Mouse (Mus musculus) heart, embryonic 11.5 days (tissue): ENCODE data around the gene Ldlrad3. TPM values are rescaled to one million over a fixed set of nuclear protein-coding genes. Genes with fewer than 3 reads are reported as not detected.
A peak's percentile ranks its signal among the peaks of the same experiment; 100 is the strongest.

Experiments used
- ATAC-seq: fragments of 200-750 bp; cut with Nextera tagmentation; replicated peaks from 2 replicates; pipeline ENCODE4 v1.8.0; 2017; ENCODE audit warnings: moderate library complexity; ENCODE audit not compliant: insufficient number of reproducible peaks, low FRiP score, low TSS enrichment
- H3K27ac ChIP-seq: fragments of 300-500 bp; sonication (generic); 2 replicates; pipeline ENCODE4 v1.5.1; 2014; ENCODE audit warnings: mild to moderate bottlenecking, low read depth, low read length
- H3K27me3 ChIP-seq: fragments of 300-500 bp; sonication (generic); 2 replicates; pipeline ENCODE4 v1.6.1; 2014; ENCODE audit warnings: mild to moderate bottlenecking, low read length, mixed read lengths; ENCODE audit not compliant: control insufficient read depth, insufficient read depth
- H3K36me3 ChIP-seq: fragments of 300-500 bp; sonication (generic); 2 replicates; pipeline ENCODE4 v1.6.1; 2014; ENCODE audit warnings: mild to moderate bottlenecking, low read length, moderate library complexity, mixed read lengths; ENCODE audit not compliant: control insufficient read depth, insufficient read depth
- H3K4me1 ChIP-seq: fragments of 300-500 bp; sonication (generic); 2 replicates; pipeline ENCODE4 v1.6.1; 2014; ENCODE audit warnings: low read length; ENCODE audit not compliant: control insufficient read depth, insufficient read depth
- H3K4me2 ChIP-seq: fragments of 300-500 bp; sonication (generic); 2 replicates; pipeline ENCODE4 v1.6.1; 2014; ENCODE audit warnings: mild to moderate bottlenecking, moderate library complexity
- H3K4me3 ChIP-seq: fragments of 300-500 bp; sonication (generic); 2 replicates; pipeline ENCODE4 v1.5.1; 2014; ENCODE audit warnings: low read depth, low read length
- H3K9ac ChIP-seq: fragments of 300-500 bp; sonication (generic); 2 replicates; pipeline ENCODE4 v1.6.1; 2014; ENCODE audit warnings: mild to moderate bottlenecking, low read depth, low read length, moderate library complexity
- H3K9me3 ChIP-seq: fragments of 300-500 bp; sonication (generic); replicated peaks from 2 replicates; pipeline ENCODE4 v1.6.1; 2016; ENCODE audit warnings: low read length; ENCODE audit not compliant: control insufficient read depth
- WGBS: fragments of 180-500 bp; shearing (Covaris S2); extraction: QIAGEN DNeasy Blood & Tissue Kit; methylation state at CpG from one replicate; pipeline ENCODE4 v1.1.7; 2014; ENCODE audit not compliant: insufficient replicate concordance; 5-methylcytosine and 5-hydroxymethylcytosine counted together
- polyA plus RNA-seq: library from polyadenylated mRNA; unstranded; fragments of >200 nt; fragmentation: Nextera tagmentation; extraction: Ambion mirVana; gene quantifications from 2 replicates; pipeline ENCODE4 v1.2.1, GENCODE M21; 2014

The Ldlrad3 gene
- polyA plus RNA-seq, 1 experiment from 2014 or later: 19.0 TPM

DNA sequence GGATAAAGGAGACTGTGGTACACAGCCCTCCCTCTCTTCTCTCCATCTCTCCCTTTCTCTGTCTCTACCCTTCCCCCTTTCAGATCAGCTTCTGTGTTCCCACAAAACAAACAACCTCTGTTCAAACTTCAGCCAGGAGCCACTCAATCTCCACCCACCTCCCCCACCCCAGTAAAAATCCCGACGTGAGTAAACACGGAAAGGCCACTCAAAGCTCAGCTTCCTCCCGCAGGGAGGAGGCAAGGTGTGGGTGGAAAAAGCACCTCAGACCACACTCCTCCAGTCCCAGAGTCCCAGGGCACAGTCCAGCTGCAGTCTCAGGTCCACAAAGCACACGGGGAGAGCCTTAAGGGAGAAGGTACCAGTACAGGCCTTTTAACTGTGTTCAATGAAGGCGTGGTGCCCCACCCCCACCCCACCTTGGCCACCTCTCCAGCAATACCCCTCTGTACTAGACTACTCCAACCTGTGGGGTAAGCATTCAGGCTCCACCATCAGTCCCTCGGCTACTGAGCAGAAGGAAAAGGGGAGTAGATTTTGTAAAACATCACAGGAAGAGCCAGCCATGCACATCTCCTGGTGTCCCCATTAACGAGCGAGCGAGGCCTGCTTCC is 53.1 kb downstream of the Ldlrad3 start:
- Histone ChIP-seq H3K9me3 (no peaks in the 10 kb centered on the region), H3K9ac (no peak overlapping the region), H3K27me3 (no peaks in the 10 kb centered on the region), H3K4me3 (no peak overlapping the region), H3K4me1 (peaks cover 3% of the 10 kb centered on the region), H3K36me3 (no peaks in the 10 kb centered on the region), H3K27ac (no peak overlapping the region), H3K4me2 (no peak overlapping the region)
- ATAC-seq: no peak
- WGBS: 49% methylated on average over 10 of the region's 10 CpGs

DNA sequence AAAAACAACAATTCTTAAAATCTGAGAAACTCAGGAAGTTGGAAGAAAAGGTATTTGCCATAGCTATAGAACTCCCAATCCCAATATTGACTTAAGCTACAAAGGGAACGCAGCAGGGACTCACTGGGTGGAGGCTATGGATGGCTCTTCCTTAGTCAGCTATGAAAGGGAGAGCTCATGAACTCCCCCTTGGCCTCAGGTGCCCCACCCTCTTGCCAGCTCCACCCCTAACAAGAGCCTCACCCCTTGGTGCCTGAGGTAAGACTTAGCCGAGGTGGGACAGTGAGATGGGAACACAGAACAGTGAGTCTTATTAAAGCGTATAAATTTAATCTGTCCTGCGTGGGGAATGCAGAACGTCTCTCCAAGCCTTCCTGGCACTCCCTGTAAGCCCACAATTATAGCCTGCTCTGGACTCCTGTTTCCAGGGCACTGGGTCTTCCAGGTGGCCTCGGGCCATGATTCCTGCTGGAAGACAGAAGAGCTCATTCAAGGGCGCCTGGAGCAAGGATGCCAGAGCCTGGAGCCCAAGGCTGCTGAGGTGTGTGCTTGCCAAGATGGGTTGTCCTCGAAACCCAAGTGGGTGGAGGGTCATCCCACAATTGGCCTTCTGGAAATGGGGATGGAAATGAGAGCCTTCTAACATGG is 55.9 kb downstream of the Ldlrad3 start:
- H3K9ac ChIP-seq: no peak overlapping the region
- peaks cover 8% of the 10 kb centered on the region for H3K4me1 ChIP-seq
- no peaks in the 10 kb centered on the region for H3K36me3 ChIP-seq
- H3K27ac ChIP-seq: no peak overlapping the region
- H3K4me3 ChIP-seq: no peak overlapping the region
- H3K4me2 ChIP-seq: no peak overlapping the region
- H3K9me3 ChIP-seq: no peaks in the 10 kb centered on the region
- no peaks in the 10 kb centered on the region for H3K27me3 ChIP-seq
- no peak for ATAC-seq
- WGBS: 88% methylated on average over 8 of the region's 8 CpGs

DNA sequence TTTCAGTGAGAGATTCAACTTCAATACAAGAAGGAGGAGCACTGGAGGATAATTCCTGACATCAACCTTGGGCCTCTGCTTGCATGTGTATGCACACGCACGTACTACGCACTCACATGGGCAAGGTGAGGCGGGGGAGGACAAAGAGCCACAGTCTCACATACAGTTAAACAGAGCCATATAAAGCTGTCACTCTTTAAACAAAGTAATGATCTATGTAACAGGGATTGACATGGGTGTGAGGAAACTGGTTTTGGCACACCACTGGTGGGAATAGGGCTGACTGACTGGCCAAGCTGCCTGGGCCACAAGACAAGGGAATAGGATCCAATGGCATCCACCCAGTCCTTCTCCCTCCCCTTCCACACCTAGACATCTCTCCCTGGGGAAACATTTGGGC is 57.0 kb downstream of the Ldlrad3 start:
- Histone ChIP-seq H3K27me3 (no peaks in the 10 kb centered on the region), H3K4me1 (peaks cover 11% of the 10 kb centered on the region), H3K27ac (no peak overlapping the region), H3K4me3 (no peak overlapping the region), H3K36me3 (no peaks in the 10 kb centered on the region), H3K9ac (no peak overlapping the region), H3K9me3 (no peaks in the 10 kb centered on the region), H3K4me2 (no peak overlapping the region)
- WGBS: 96% methylated on average over 4 of the region's 4 CpGs
- no peak for ATAC-seq

DNA sequence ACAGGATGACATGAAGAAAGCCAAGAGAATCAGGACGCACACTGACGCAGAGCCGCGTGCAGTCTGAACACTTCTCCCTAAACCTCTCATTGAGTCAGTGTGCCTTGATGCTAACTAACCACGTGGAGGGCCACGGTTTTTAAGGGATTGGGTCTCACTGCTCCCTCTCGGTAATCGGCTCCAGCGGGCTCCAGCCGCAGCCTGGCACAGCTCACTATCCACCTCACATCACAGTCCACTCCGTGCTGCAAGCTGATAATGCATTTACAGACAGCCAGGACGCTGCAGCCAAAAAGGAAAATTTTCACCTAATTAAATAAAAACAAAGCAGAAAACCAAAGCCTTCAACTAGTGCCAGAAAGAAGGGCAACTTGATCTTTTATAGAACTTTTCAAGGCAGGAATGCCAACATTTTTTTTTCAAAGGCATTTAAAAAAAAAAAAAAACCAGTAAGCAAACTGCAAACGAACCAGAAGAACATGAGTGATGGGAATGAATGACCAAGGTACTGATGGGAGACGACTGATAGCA is 57.6 kb downstream of the Ldlrad3 start:
- H3K9me3 ChIP-seq: no peaks in the 10 kb centered on the region
- peaks cover 11% of the 10 kb centered on the region for H3K4me1 ChIP-seq
- no peaks in the 10 kb centered on the region for H3K36me3 ChIP-seq
- no peak for ATAC-seq
- 58% methylated on average over 14 of the region's 14 CpGs for WGBS
- H3K4me2 ChIP-seq: no peak overlapping the region
- H3K9ac ChIP-seq: no peak overlapping the region
- H3K4me3 ChIP-seq: no peak overlapping the region
- H3K27me3 ChIP-seq: no peaks in the 10 kb centered on the region
- H3K27ac ChIP-seq: 0 out of 2 replicates have a peak overlapping the region, but pooled peaks have one; percentile 54

DNA sequence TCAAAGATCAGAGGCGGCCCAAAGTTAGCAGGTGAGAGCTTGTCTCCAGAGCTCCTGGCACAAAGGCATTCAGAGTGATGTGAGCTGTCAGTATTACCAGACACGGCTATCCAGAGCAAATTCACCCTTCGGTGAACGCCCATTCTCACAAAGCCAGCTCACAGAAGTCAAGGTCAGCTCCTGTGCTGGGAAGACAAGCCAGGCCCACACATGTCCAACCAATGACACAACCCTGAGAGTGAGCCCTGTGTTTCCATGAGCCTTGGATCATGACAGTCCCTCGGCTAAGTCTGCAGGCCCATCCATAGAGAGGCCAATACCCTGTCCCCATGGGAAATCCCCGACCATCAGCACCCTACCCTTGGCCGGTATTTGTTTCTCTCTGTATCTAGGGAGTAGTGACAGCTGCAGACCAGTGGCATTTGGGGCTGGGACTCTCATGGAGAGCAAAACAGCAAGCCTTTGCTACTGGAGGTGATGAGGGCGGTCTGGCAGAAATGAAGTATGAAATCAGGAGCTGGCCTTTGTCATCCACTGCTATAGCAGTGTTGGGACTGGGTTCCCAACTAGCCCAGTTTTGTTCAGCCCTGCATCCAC is 58.3 kb downstream of the Ldlrad3 start:
- ATAC-seq: no peak; the same call in 1 of the 2 replicates
- H3K9ac ChIP-seq: no peak overlapping the region
- WGBS: 51% methylated on average over 8 of the region's 8 CpGs

DNA sequence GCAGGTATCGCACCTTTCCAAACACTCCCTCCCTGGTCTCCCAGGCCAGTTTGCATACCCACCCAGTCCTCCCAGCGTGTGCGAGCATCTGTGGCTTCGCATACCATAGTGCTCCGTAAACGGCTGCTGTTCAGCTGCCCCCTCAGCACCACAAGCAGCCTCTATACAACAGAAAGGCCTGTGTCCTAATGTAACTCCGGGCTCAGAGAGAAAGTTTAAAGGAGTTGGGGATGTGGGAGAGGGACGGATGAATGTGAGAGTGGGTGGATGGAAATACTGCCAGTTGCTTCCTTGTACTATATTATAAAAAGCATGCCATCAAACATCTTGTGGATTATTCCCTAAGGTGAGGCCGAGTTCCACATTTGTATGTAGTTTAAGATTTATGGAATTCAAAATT is 59.0 kb downstream of the Ldlrad3 start:
- no peak overlapping the region for H3K4me2 ChIP-seq
- WGBS: 73% methylated on average over 9 of the region's 9 CpGs

More for the DNA sequence above, 58.3 kb downstream of the Ldlrad3 start:
- no peaks in the 10 kb centered on the region for H3K27me3 ChIP-seq
- H3K4me2 ChIP-seq: no peak overlapping the region
- peaks cover 11% of the 10 kb centered on the region for H3K4me1 ChIP-seq
- H3K27ac ChIP-seq: peak overlapping the region; percentile 54; the same call in 1 of the 2 replicates
- no peaks in the 10 kb centered on the region for H3K36me3 ChIP-seq
- no peak overlapping the region for H3K4me3 ChIP-seq
- no peaks in the 10 kb centered on the region for H3K9me3 ChIP-seq

DNA sequence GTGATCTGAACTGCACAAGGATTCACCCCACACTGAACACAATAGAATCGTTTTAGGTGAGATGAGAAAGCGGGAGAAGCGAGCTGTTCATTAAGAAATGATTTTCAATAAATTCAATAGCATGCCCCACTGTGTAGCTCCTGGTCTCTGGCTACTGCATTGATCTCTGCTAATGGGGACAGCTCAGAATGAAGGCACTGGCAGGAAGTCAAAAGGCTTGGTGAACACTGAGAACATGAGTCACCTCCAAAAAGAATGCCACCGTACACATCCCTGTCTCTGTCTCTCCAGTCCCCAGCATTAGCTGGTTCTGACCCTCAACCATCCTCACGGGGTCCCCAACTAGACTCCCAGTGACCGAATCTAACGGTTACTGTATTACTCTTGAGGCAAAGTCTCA is 60.1 kb downstream of the Ldlrad3 start:
- peaks cover 21% of the 10 kb centered on the region for H3K4me1 ChIP-seq
- WGBS: 89% methylated on average over 7 of the region's 7 CpGs
- ATAC-seq: no peak
- H3K36me3 ChIP-seq: no peaks in the 10 kb centered on the region
- H3K9me3 ChIP-seq: no peaks in the 10 kb centered on the region
- H3K4me3 ChIP-seq: no peak overlapping the region
- no peak overlapping the region for H3K9ac ChIP-seq
- no peak overlapping the region for H3K4me2 ChIP-seq
- H3K27ac ChIP-seq: no peak overlapping the region
- H3K27me3 ChIP-seq: no peaks in the 10 kb centered on the region

More for the DNA sequence above, 59.0 kb downstream of the Ldlrad3 start:
- Histone ChIP-seq H3K4me1 (peaks cover 12% of the 10 kb centered on the region), H3K27ac (no peak overlapping the region), H3K4me3 (no peak overlapping the region), H3K36me3 (no peaks in the 10 kb centered on the region), H3K9ac (no peak overlapping the region), H3K27me3 (no peaks in the 10 kb centered on the region), H3K9me3 (no peaks in the 10 kb centered on the region)
- no peak for ATAC-seq

DNA sequence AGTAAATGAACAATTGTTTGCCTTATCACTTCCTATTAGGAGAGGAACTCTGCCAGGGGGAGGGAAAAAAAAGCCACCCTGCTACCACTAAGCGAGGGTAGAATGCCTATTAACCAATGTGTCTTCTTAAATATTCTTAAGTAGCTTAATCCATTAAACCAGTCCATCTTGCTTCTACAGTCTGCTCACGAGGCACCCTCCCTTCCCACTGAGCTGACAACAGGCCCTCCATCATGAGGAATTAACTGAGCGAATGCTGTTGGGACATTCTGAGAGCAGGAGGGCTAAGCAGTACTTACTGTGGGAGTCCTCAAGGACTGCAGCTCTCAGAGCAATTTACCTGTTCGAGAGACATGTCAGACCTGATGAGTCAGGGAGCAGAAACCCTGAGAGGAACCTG is 61.1 kb downstream of the Ldlrad3 start:
- H3K4me2 ChIP-seq: no peak overlapping the region
- H3K4me3 ChIP-seq: no peak overlapping the region
- no peaks in the 10 kb centered on the region for H3K36me3 ChIP-seq
- WGBS: 58% methylated on average over 4 of the region's 4 CpGs
- no peak overlapping the region for H3K9ac ChIP-seq
- no peak for ATAC-seq
- no peak overlapping the region for H3K27ac ChIP-seq
- H3K9me3 ChIP-seq: no peaks in the 10 kb centered on the region
- no peaks in the 10 kb centered on the region for H3K27me3 ChIP-seq
- H3K4me1 ChIP-seq: peaks cover 21% of the 10 kb centered on the region
